Mouse (Mus musculus) spleen, postnatal 10 days (tissue): ENCODE results near the gene Slc1a3.
"Not testable (repeated sequence)": the region's sequence is repeated elsewhere in the genome, so short reads cannot be mapped to it uniquely, and the experiment has no call there.

Experiments
- DNase-seq, 2 experiments: peaks; one replicate each; pipeline ENCODE4 v3.0.0; 2021 to 2022; ENCODE audit warnings: low spot score in 2 of 2

The Slc1a3 gene

GRCm38 (mm10) chr15:8706613-8707012 is 4.0 kb downstream of the Slc1a3 start:
- DNase-seq = no peak

- no peak for DNase-seq
Observed at GRCm38 (mm10) chr15:8706178-8706577, 4.4 kb downstream of the Slc1a3 start.

GRCm38 (mm10) chr15:8705560-8705959 is 5.0 kb downstream of the Slc1a3 start:
- DNase-seq = not testable (repeated sequence)

- no peak for DNase-seq
Observed at GRCm38 (mm10) chr15:8697976-8698375, 12.6 kb downstream of the Slc1a3 start.

- DNase-seq = no peak
Observed at GRCm38 (mm10) chr15:8697500-8697899, 13.1 kb downstream of the Slc1a3 start.

- DNase-seq = not testable (repeated sequence)
Observed at GRCm38 (mm10) chr15:8690141-8690540, 20.4 kb downstream of the Slc1a3 start.

GRCm38 (mm10) chr15:8686846-8687245 is 23.7 kb downstream of the Slc1a3 start:
- no peak for DNase-seq

GRCm38 (mm10) chr15:8685506-8685905 is 25.1 kb downstream of the Slc1a3 start:
- DNase-seq = no peak

GRCm38 (mm10) chr15:8684263-8684662 is 26.3 kb downstream of the Slc1a3 start:
- DNase-seq = no peak

GRCm38 (mm10) chr15:8682871-8683270 is 27.7 kb downstream of the Slc1a3 start:
- no peak for DNase-seq

GRCm38 (mm10) chr15:8682421-8682820 is 28.1 kb downstream of the Slc1a3 start:
- DNase-seq = no peak

- DNase-seq = no peak
Observed at GRCm38 (mm10) chr15:8681971-8682370, 28.6 kb downstream of the Slc1a3 start.

- DNase-seq = no peak
Observed at GRCm38 (mm10) chr15:8681009-8681408, 29.6 kb downstream of the Slc1a3 start.

GRCm38 (mm10) chr15:8676959-8677358 is 33.6 kb downstream of the Slc1a3 start:
- no peak for DNase-seq

GRCm38 (mm10) chr15:8676211-8676691 is 34.3 kb downstream of the Slc1a3 start:
- no peak for DNase-seq

- no peak for DNase-seq
Observed at GRCm38 (mm10) chr15:8675616-8676015, 34.9 kb downstream of the Slc1a3 start.

- no peak for DNase-seq
Observed at GRCm38 (mm10) chr15:8672532-8672931, 38.0 kb downstream of the Slc1a3 start.

GRCm38 (mm10) chr15:8667849-8668522 is 42.6 kb downstream of the Slc1a3 start:
- no peak for DNase-seq

GRCm38 (mm10) chr15:8665675-8666350 is 44.8 kb downstream of the Slc1a3 start:
- no peak for DNase-seq

GRCm38 (mm10) chr15:8663348-8664099 is 47.0 kb downstream of the Slc1a3 start:
- DNase-seq = no peak

- DNase-seq = no peak
Observed at GRCm38 (mm10) chr15:8661856-8662255, 48.7 kb downstream of the Slc1a3 start.

- DNase-seq = no peak
Observed at GRCm38 (mm10) chr15:8659977-8660376, 50.6 kb downstream of the Slc1a3 start.
